Mouse (Mus musculus): ENCODE data around the gene Fcgrt.

DNA sequence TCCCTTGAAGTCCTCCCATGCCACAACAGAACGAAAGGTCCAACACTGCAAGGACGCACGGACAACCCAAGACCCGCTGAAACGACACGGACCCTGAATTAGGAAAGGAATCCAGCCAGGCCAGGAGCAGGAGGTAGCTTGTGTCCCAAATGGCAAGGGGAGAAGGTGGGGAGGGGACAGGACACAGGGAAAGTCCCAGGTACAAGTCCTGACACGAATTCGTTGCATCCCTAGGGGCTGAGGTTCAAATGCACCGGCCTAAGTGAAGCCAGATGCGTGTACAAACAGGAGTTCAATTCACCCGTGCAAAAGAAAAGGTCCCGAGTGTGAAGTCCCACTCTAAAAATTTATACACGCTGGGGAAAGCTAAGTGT lies 52.1 kb downstream of the Fcgrt start:
- TF ChIP-seq CTCF (IDR thresholded peaks at IDR 0.05; ENCODE audit: low read depth) (no peak), EP300 (IDR thresholded peaks at IDR 0.05; ENCODE audit: low read depth) (no peak)
